Mouse (Mus musculus) neural tube, embryonic 11.5 days (tissue): ENCODE data around the gene Gm49373. TPM values are rescaled to one million over a fixed set of nuclear protein-coding genes. Genes with fewer than 3 reads are reported as not detected.

Experiments
- ATAC-seq: fragments of 200-750 bp; cut with Nextera tagmentation; 2 replicates; pipeline ENCODE4 v1.8.0; 2017; ENCODE audit warnings: moderate number of reproducible peaks, mild to moderate bottlenecking, moderate TSS enrichment, moderate library complexity; ENCODE audit not compliant: insufficient read depth, low FRiP score, low TSS enrichment
- DNase-seq: peaks from one replicate; pipeline ENCODE4 v3.0.0-alpha.2; 2015; ENCODE audit warnings: low spot score
- H3K27ac ChIP-seq: fragments of 300-500 bp; sonication (generic); 2 replicates; pipeline ENCODE4 v1.5.1; 2014; ENCODE audit warnings: low read depth, mild to moderate bottlenecking, low read length
- H3K27me3 ChIP-seq: fragments of 300-500 bp; sonication (generic); 2 replicates; pipeline ENCODE4 v1.6.1; 2014; ENCODE audit warnings: mild to moderate bottlenecking, low read length, mixed read lengths; ENCODE audit not compliant: control insufficient read depth, insufficient read depth
- H3K36me3 ChIP-seq: fragments of 300-500 bp; sonication (generic); 2 replicates; pipeline ENCODE4 v1.6.1; 2014; ENCODE audit warnings: mild to moderate bottlenecking, low read length, moderate library complexity, mixed read lengths; ENCODE audit not compliant: control insufficient read depth, insufficient read depth
- H3K4me1 ChIP-seq: fragments of 300-500 bp; sonication (generic); 2 replicates; pipeline ENCODE4 v1.6.1; 2014; ENCODE audit warnings: low read length, mixed read lengths; ENCODE audit not compliant: control insufficient read depth, insufficient read depth
- H3K4me2 ChIP-seq: fragments of 300-500 bp; sonication (generic); 2 replicates; pipeline ENCODE4 v1.6.1; 2014; ENCODE audit warnings: low read depth, mild to moderate bottlenecking, moderate library complexity
- H3K4me3 ChIP-seq: fragments of 300-500 bp; sonication (generic); 2 replicates; pipeline ENCODE4 v1.5.1; 2014; ENCODE audit warnings: low read depth, low read length
- H3K9ac ChIP-seq: fragments of 300-500 bp; sonication (generic); 2 replicates; pipeline ENCODE4 v1.6.1; 2014; ENCODE audit warnings: mild to moderate bottlenecking, low read length
- H3K9me3 ChIP-seq: fragments of 300-500 bp; sonication (generic); 2 replicates; pipeline ENCODE4 v1.6.1; 2016; ENCODE audit warnings: low read length; ENCODE audit not compliant: control insufficient read depth
- WGBS: fragments of 180-500 bp; shearing (Covaris S2); extraction: QIAGEN DNeasy Blood & Tissue Kit; methylation state at CpG from one replicate; pipeline ENCODE4 v1.1.7; 2014; 5-methylcytosine and 5-hydroxymethylcytosine counted together
- polyA plus RNA-seq: library from polyadenylated mRNA; unstranded; fragments of >200 nt; fragmentation: Nextera tagmentation; extraction: Ambion mirVana; gene quantifications from 2 replicates; pipeline ENCODE4 v1.2.1, GENCODE M21; 2014

Gene Gm49373
- polyA plus RNA-seq, 1 experiment from 2014 or later: 0.82 TPM

GRCm38 (mm10) chr9:21028560-21029110, 44.3 kb downstream of the Gm49373 start:
- H3K9me3 ChIP-seq: no peaks in the 10 kb centered on the region
- ATAC-seq: no peak
- no peak for DNase-seq
- H3K4me3 ChIP-seq: no peak overlapping the region
- peaks cover 48% of the 10 kb centered on the region for H3K27me3 ChIP-seq
- no peak overlapping the region for H3K27ac ChIP-seq
- no peak overlapping the region for H3K4me2 ChIP-seq
- peaks cover 21% of the 10 kb centered on the region for H3K4me1 ChIP-seq
- H3K9ac ChIP-seq: no peak overlapping the region
- no peaks in the 10 kb centered on the region for H3K36me3 ChIP-seq
- WGBS: 65% methylated on average over 6 of the region's 6 CpGs

DNA sequence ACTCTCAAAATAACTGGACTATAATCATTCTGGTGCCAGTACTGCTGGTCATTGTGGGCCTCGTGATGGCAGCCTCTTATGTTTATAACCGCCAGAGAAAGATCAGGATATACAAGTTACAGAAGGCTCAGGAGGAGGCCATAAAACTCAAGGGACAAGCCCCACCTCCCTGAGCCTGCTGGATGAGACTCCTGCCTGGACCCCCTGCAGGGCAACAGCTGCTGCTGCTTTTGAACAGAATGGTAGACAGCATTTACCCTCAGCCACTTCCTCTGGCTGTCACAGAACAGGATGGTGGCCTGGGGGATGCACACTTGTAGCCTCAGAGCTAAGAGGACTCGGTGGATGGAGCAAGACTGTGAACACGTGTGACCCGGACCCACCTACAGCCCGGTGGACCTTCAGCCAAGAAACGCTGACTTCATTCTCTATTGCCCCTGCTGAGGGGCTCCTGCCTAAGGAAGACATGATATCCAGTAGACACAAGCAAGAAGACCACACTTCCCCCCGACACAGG, 45.1 kb downstream of the Gm49373 start:
- H3K4me2 ChIP-seq: no peak overlapping the region
- no peak overlapping the region for H3K9ac ChIP-seq
- peak; percentile 23 for DNase-seq
- no peak for ATAC-seq
- H3K4me3 ChIP-seq: no peak overlapping the region
- H3K9me3 ChIP-seq: no peaks in the 10 kb centered on the region
- no peaks in the 10 kb centered on the region for H3K36me3 ChIP-seq
- WGBS: 33% methylated on average over 8 of the region's 8 CpGs
- H3K4me1 ChIP-seq: peaks cover 14% of the 10 kb centered on the region
- H3K27ac ChIP-seq: no peak overlapping the region
- H3K27me3 ChIP-seq: peaks cover 40% of the 10 kb centered on the region

DNA sequence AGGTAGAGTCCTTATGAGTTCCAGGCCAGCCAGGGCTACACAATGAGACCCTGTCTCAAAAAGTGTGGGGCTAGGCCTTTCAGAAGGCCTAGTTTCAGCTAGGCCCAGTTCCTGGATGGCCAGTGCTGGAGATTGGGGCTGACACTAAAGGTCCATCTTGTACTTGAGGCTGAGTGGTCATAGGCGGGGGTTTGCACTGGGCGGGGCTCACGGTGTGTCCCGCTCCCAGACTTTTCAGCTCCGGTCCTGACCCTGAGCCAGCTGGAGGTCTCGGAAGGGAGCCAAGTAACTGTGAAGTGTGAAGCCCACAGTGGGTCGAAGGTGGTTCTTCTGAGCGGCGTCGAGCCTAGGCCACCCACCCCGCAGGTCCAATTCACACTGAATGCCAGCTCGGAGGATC, 46.0 kb downstream of the Gm49373 start:
- Histone ChIP-seq H3K4me3 (no peak overlapping the region), H3K9me3 (no peaks in the 10 kb centered on the region), H3K36me3 (no peaks in the 10 kb centered on the region), H3K9ac (no peak overlapping the region), H3K27me3 (peaks cover 30% of the 10 kb centered on the region), H3K27ac (no peak overlapping the region), H3K4me2 (no peak overlapping the region), H3K4me1 (peaks cover 10% of the 10 kb centered on the region)
- ATAC-seq: no peak
- 81% methylated on average over 12 of the region's 12 CpGs for WGBS
- DNase-seq: no peak

DNA sequence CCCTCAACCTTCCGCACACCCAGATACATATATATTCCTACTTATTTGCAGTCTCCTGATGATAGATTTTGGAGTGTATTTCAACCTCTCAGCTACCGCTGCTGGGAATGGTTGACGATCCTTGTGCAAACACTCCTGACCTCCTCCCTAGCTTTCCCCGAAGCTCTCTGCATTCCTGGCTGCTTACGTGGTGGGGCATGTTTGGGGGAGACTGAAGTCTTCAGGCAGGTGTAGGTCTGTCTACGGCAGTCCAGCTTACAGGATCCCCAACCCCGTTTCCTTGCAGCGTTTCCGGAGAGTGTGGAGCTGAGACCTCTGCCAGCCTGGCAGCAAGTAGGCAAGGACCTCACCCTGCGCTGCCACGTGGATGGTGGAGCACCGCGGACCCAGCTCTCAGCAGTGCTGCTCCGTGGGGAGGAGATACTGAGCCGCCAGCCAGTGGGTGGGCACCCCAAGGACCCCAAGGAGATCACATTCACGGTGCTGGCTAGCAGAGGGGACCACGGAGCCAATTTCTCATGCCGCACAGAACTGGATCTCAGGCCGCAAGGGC, 47.6 kb downstream of the Gm49373 start:
- ATAC-seq (no peak), DNase-seq (no peak)
- 79% methylated on average over 19 of the region's 19 CpGs for WGBS
- H3K9ac ChIP-seq: no peak overlapping the region
- H3K4me1 ChIP-seq: no peaks in the 10 kb centered on the region; the same call in 1 of the 2 replicates
- no peak overlapping the region for H3K4me3 ChIP-seq
- no peaks in the 10 kb centered on the region for H3K9me3 ChIP-seq
- H3K4me2 ChIP-seq: no peak overlapping the region
- no peaks in the 10 kb centered on the region for H3K36me3 ChIP-seq
- H3K27ac ChIP-seq: no peak overlapping the region
- peaks cover 17% of the 10 kb centered on the region for H3K27me3 ChIP-seq

DNA sequence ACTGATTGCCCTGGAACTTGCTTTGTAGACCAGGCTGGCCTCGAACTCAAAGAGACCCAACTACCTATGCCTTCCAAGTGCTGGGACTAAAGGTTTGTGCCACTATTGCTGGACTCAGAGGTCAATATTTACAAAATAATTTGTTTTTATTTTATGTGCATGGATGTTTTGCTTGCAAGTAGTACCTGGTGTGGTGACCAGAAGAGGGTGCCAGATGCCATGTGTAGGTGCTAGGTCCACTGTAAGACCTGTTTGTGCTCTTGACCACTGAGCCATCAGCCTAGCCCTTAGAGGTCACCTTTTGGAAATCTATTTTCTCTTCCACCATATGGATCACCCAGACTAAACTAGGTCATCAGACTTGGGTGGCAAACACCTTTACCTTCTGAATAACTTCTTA, 50.2 kb downstream of the Gm49373 start:
- DNase-seq (no peak), ATAC-seq (no peak)
- peaks cover 6% of the 10 kb centered on the region for H3K27me3 ChIP-seq
- H3K4me3 ChIP-seq: no peak overlapping the region
- H3K4me1 ChIP-seq: no peaks in the 10 kb centered on the region; the same call in 1 of the 2 replicates
- no peaks in the 10 kb centered on the region for H3K9me3 ChIP-seq
- H3K27ac ChIP-seq: no peak overlapping the region
- no peak overlapping the region for H3K9ac ChIP-seq
- no peaks in the 10 kb centered on the region for H3K36me3 ChIP-seq
- WGBS: 81% methylated on average over 1 of the region's 1 CpGs
- no peak overlapping the region for H3K4me2 ChIP-seq

DNA sequence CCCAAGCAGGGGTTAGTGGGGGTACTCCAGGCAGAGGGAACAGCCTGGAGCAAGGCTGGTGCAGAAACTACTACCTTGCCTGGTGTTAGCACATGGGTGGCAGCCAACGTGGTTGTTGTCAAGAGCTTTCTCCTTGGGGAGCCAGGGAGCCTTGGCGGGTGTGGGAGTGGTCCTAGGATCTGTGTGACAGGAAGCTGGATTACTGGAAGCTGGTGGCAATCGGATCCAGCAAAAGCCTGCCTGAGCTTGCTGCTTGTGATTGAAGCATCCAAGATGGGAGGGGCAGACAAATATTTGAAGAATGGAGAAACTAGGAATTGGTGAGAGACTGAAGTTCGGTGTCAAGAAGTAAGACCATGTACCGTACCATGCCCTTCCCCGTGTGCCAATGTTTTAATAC, 50.6 kb downstream of the Gm49373 start:
- 63% methylated on average over 6 of the region's 6 CpGs for WGBS
- no peak for ATAC-seq
- DNase-seq: no peak
- H3K4me2 ChIP-seq: no peak overlapping the region
- H3K36me3 ChIP-seq: no peaks in the 10 kb centered on the region
- no peak overlapping the region for H3K27ac ChIP-seq
- H3K4me3 ChIP-seq: no peak overlapping the region
- no peaks in the 10 kb centered on the region for H3K9me3 ChIP-seq
- H3K9ac ChIP-seq: no peak overlapping the region
- peaks cover 10% of the 10 kb centered on the region for H3K27me3 ChIP-seq
- no peaks in the 10 kb centered on the region for H3K4me1 ChIP-seq

GRCm38 (mm10) chr9:21021363-21021762, 51.5 kb downstream of the Gm49373 start:
- no peaks in the 10 kb centered on the region for H3K36me3 ChIP-seq
- H3K4me2 ChIP-seq: no peak overlapping the region
- DNase-seq: no peak
- WGBS: 81% methylated on average over 3 of the region's 3 CpGs
- no peak overlapping the region for H3K9ac ChIP-seq
- H3K4me3 ChIP-seq: no peak overlapping the region
- H3K27ac ChIP-seq: no peak overlapping the region
- H3K27me3 ChIP-seq: peaks cover 19% of the 10 kb centered on the region
- no peaks in the 10 kb centered on the region for H3K4me1 ChIP-seq
- H3K9me3 ChIP-seq: no peaks in the 10 kb centered on the region
- ATAC-seq: no peak

DNA sequence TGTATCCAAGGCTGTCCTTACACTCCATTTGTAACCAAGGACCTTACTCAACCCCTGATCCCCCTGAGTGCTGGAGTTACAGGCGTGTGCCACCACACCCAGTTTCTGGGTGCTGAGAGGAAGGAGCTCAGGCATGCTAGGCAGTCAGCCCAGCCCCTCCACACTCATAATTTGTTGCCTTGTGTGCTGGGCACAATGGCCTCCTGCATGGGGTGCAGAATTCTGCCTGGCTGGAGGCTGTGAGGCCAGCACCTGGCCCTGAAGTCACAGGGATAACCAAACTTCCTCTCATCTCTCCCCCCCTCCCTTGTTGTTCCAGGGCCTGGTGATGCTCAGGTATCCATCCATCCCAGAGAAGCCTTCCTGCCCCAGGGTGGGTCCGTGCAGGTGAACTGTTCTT, 54.3 kb downstream of the Gm49373 start:
- no peak overlapping the region for H3K4me3 ChIP-seq

GRCm38 (mm10) chr9:21017177-21017575, 55.7 kb downstream of the Gm49373 start:
- Histone ChIP-seq H3K9ac (no peak overlapping the region), H3K4me1 (peaks cover 6% of the 10 kb centered on the region; the same call in 1 of the 2 replicates), H3K27me3 (peaks cover 43% of the 10 kb centered on the region), H3K4me2 (no peak overlapping the region), H3K27ac (no peak overlapping the region), H3K4me3 (no peak overlapping the region), H3K36me3 (no peaks in the 10 kb centered on the region), H3K9me3 (no peaks in the 10 kb centered on the region)
- ATAC-seq: no peak
- no peak for DNase-seq
- 40% methylated on average over 4 of the region's 4 CpGs for WGBS

More for the DNA sequence above, 54.3 kb downstream of the Gm49373 start:
- ATAC-seq: no peak
- no peaks in the 10 kb centered on the region for H3K36me3 ChIP-seq
- 85% methylated on average over 2 of the region's 2 CpGs for WGBS
- H3K27ac ChIP-seq: no peak overlapping the region
- peaks cover 43% of the 10 kb centered on the region for H3K27me3 ChIP-seq
- no peak overlapping the region for H3K9ac ChIP-seq
- no peak for DNase-seq
- H3K4me2 ChIP-seq: no peak overlapping the region
- no peaks in the 10 kb centered on the region for H3K9me3 ChIP-seq
- peaks cover 6% of the 10 kb centered on the region; the same call in 1 of the 2 replicates for H3K4me1 ChIP-seq
